Mouse (Mus musculus) spleen, adult 10 weeks (tissue): ENCODE data around the gene Nsmce1. TPM values are rescaled to one million over a fixed set of nuclear protein-coding genes. Genes with fewer than 3 reads are reported as not detected.

Source experiments
- polyA plus RNA-seq: library from polyadenylated mRNA; stranded (reverse); fragments of 350-450 nt; fragmentation: Illumina TruSeq; extraction: RNeasy Lipid Tissue Mini Kit (QIAGEN cat#74804); gene quantifications from one replicate; pipeline ENCODE4 v1.2.3, GENCODE M21; 2015; ENCODE audit warnings: low replicate concordance; ENCODE audit not compliant: insufficient read depth

Gene Nsmce1
- 62.3 TPM for polyA plus RNA-seq

DNA sequence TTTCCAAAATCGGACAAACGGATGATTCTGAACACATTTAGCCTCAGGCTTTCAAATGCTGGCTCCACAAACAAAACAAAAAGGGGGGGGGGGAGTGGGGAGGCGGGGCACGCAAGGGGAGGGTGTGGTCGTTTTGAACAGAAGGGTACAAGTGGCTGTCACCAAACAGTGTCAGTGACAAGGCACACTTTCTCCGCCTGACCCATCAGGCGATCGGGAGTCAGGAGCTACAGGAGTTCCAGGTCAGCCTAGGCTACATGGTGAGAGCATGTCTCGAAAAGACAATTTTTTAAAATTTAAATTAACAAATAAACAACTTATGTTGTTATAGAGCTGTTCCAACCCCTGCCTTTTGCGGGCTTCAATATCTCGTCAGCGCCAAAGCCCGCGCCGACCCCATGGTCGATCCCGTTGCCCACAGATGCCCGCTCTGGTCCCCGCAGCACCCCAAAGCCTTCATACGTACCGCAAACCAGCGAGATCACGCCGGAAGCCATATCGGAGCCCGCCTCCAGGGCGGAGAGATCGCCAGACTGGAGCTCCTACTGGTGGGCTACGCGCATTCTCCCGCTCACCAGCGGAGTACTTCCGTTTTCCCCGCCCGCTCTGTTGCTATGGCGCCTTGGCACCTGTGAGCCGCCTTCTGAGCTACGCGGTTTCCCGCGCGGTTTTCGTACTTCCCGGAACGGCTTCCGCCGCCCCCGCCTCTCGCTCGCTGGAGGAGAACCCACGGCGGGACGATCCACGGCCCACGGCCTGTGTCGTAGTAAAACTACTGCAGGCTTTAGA lies at the start of gene Nsmce1:
TSS of gene Nsmce1 (minus strand) at position 650 of the 789 bp plus-strand sequence.

DNA sequence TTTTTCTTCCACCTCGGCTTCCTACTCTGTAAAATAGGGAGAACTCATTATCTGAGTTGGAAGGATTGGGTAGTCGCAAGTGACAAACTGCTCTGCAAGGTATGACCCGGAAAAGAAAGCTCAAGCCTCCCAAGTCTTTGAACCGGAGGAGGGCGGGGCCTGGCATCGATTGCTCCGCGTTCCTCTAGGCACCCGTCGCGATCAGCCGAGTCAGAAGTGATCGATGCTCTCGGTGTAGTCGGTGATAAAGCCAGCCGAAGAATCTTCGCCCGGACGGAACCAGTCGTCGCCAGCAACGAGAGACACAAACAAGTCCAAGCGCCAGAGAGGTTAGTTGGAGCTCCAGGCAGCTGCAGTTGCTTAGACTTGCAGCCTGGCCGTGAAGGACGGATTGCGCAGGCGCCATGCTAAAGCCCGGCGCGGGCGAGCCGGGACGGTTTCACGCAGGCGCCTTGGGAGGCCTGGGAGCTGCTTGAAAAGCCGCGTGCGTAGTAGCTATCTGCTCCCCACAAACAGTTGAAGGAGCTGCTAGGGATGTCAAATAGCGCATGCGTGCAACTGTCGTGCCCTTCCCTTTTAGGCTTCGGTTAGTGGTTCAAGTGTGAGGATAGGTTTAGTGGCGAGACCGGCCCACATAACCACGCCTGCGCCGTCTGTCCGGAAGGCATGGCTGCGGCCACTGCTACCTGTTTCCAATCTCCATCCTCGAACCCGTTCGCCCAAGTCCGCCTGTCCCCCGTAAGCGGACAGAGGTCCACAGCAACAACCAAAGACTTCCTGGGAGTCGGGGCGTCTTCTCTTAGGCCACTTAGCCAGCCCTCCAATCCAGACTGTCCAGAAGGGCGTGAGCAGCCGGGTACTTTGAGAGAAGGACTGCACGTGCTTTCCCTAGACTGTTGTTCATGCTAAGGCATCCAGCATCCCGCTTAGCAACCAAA lies 46.7 kb downstream of the Nsmce1 start, which contains the start of gene Kdm8:
TSS of gene Kdm8 (plus strand) at position 213 of the 938 bp plus-strand sequence.

Other genes starting within 250 kb of the Nsmce1 start
- gene Kdm8, start 46.9 kb downstream of the Nsmce1 start, polyA plus RNA-seq = 5.0 TPM
- 67.0 TPM for gene Il4ra, start 60.5 kb upstream of the Nsmce1 start, polyA plus RNA-seq
- gene Il21r, start 111.8 kb upstream of the Nsmce1 start, polyA plus RNA-seq = 86.7 TPM
- gene Gtf3c1, start 216.2 kb upstream of the Nsmce1 start, polyA plus RNA-seq = 18.4 TPM
- gene D430042O09Rik, start 216.3 kb upstream of the Nsmce1 start, polyA plus RNA-seq = 6.8 TPM